Mouse (Mus musculus) adrenal gland, adult (tissue): Measurements from ENCODE around the gene Ets2.
"Not testable (repeated sequence)": the region's sequence is repeated elsewhere in the genome, so short reads cannot be mapped to it uniquely, and the experiment has no call there.

Source experiments
- DNase-seq, 2 experiments: peaks; one replicate each; pipeline ENCODE4 v3.0.0; 2022 to 2023; ENCODE audit warnings: low spot score in 1 of 2; ENCODE audit not compliant: inconsistent age in 2 of 2

Gene Ets2

GRCm38 (mm10) chr16:95699721-95700120 is 2.2 kb upstream of the Ets2 start:
- DNase-seq = no peak

GRCm38 (mm10) chr16:95700224-95700623 is 1.7 kb upstream of the Ets2 start:
- no peak for DNase-seq

- peak; percentile 18 to 75 for DNase-seq
Measured at GRCm38 (mm10) chr16:95702562-95703545, 979 bp downstream of the Ets2 start.

GRCm38 (mm10) chr16:95703958-95704357 is 2.1 kb downstream of the Ets2 start:
- peak; percentile 23 to 60 for DNase-seq

- DNase-seq = no peak
Measured at GRCm38 (mm10) chr16:95704662-95705330, 2.9 kb downstream of the Ets2 start.

GRCm38 (mm10) chr16:95705771-95706170 is 3.9 kb downstream of the Ets2 start:
- no peak for DNase-seq

- no peak for DNase-seq
Measured at GRCm38 (mm10) chr16:95708211-95709004, 6.5 kb downstream of the Ets2 start.

GRCm38 (mm10) chr16:95709175-95709574 is 7.3 kb downstream of the Ets2 start:
- no peak for DNase-seq

GRCm38 (mm10) chr16:95710129-95710528 is 8.3 kb downstream of the Ets2 start:
- no peak for DNase-seq

- DNase-seq = no peak
Measured at GRCm38 (mm10) chr16:95712121-95712520, 10.2 kb downstream of the Ets2 start.

- not testable (repeated sequence) for DNase-seq
Measured at GRCm38 (mm10) chr16:95713077-95713476, 11.2 kb downstream of the Ets2 start.

GRCm38 (mm10) chr16:95715026-95715425 is 13.2 kb downstream of the Ets2 start:
- no peak for DNase-seq

- DNase-seq = no peak
Measured at GRCm38 (mm10) chr16:95716061-95716706, 14.3 kb downstream of the Ets2 start.

- no peak for DNase-seq
Measured at GRCm38 (mm10) chr16:95717631-95718030, 15.8 kb downstream of the Ets2 start.

- DNase-seq = peak; percentile 84 to 94
Measured at GRCm38 (mm10) chr16:95718119-95718518, 16.2 kb downstream of the Ets2 start.

- DNase-seq = no peak
Measured at GRCm38 (mm10) chr16:95720532-95720931, 18.7 kb downstream of the Ets2 start.

GRCm38 (mm10) chr16:95724251-95724650 is 22.4 kb downstream of the Ets2 start:
- DNase-seq = no peak

- no peak for DNase-seq
Measured at GRCm38 (mm10) chr16:95724776-95725175, 22.9 kb downstream of the Ets2 start.

- DNase-seq = no peak
Measured at GRCm38 (mm10) chr16:95726802-95727201, 24.9 kb downstream of the Ets2 start.
